Mouse (Mus musculus) left cerebral cortex, postnatal 36 days (tissue): ENCODE measurements around the gene Smim17. TPM values are rescaled to one million over a fixed set of nuclear protein-coding genes. Genes with fewer than 3 reads are reported as not detected.
"Not testable (repeated sequence)": the region's sequence is repeated elsewhere in the genome, so short reads cannot be mapped to it uniquely, and the experiment has no call there.

Experiments
- DNase-seq, 2 experiments: peaks; one replicate each; pipeline ENCODE4 v3.0.0; 2021 to 2022; ENCODE audit warnings: low spot score in 2 of 2, mixed read lengths in 1 of 2
- intact Hi-C: fragments of 180-260 bp; cut with DNase I; formaldehyde crosslinking; loops from one replicate; pipeline ENCODE4 v1.15.1; 2025
- total RNA-seq, 2 experiments: library from RNA; stranded (reverse); gene quantifications; 2 replicates each; pipeline ENCODE4 v1.2.3; 2021

The Smim17 gene
- total RNA-seq, 2 experiments from 2014 or later, result 13.5 to 14.7 TPM

DNA sequence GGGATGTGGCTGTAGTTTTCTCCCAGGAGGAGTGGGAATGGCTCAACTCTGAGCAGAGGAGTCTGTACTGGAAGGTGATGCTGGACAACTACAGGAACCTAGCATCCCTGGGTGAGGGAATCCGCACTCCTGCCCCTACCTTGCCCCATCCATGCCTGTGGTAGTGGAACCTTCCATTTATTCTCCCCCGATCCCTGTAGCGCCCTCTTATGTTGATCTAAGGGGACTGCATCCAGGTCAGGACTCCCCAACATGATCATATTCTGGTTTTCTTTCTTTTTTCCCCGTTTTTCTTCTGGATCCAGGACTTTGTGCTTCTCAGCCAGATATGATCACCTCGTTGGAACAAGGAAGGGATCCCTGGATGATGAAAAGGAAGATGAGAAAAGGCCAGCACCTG is 9.1 kb upstream of the Smim17 start:
- no peak for DNase-seq
- intact Hi-C loops, result no loop called here

DNA sequence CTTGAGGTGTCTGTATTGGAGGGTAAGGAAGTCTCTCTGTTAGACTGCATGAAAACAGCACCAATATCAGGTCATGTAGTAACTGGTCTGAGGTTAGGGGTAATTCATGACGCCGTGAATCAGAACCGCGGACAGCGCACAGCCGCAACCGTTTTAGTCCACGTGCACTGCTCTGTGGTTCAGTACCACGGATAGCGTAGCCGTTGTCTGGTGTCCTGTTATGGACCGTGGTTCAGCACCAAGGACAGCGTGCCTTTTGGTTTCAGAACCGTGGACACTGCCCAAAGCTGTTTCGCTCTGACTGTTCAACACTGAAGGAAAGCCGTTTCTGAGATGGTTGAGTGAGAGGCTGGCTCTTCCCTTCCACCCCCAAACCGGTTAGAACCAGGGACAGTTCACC is 11.5 kb downstream of the Smim17 start, which contains the start of gene Gm20715:
Gene Gm20715, plus strand, starts transcription at position 235 of the 400 bp plus-strand sequence.
- peak; percentile 49 to 73 for DNase-seq
- intact Hi-C loops, result no loop called here

DNA sequence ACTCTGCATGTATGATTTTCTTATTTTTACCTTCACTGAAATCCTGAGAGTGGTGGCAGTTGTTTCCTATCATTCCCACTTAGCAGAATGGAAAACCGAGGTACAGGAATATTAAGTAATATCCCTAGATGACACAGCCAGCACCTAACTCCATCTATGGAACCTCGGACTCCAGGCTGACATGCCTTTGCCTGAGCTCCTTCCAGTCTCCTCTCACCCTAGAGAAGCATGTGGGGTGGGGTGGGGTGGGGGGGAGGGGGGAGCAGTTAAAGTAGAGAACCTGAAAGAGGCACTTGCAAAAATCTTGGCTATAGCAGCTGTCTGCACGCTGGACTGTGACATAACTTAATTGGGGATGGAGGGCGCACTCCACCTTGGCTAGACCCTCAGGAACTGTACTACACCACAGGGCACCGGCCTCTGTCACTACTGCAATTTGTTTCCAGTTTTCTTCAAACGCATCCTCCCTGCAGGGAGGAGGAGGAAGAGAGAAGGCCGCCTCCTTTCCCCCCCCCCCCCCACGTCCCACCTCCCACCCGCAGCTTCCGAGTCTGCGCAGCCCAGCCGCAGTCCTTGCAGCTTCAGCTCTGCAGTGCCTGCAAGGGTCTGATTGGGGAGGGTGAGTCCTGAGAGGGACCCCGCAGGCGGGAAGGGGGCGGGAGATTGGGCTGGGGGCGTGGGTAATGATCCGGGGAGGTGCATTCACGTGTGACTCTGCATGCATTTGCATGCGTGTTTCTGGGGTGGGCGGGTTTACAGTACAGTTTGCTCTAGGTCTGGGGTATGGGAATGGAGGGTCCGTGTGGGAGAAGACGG is 16.3 kb downstream of the Smim17 start:
- intact Hi-C loops, result loop anchor here (2.0 kb wide), 1 partner anchor 36 kb away; no protein-coding TSS in a partner anchor
- DNase-seq, result peak; percentile 28 to 34

DNA sequence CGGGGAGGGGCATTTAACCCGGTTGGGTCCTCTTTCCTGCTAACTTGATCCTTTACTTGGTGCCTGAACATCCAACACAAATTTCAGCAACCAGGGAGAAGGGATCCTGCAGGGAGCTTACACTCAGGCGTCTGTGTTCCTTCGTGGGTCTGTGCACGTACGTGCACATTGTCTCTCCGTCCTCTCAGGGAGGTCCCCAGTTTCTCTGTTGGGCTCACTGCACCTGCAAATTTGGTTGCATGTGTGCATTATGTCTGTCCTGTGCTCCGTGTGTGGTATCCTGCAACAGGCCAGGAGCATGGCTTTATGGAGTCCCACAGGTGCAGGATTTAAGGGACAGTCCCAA is 16.9 kb downstream of the Smim17 start:
- no peak for DNase-seq
- intact Hi-C loops, result loop anchor here (2.0 kb wide), 1 partner anchor 37 kb away; no protein-coding TSS in a partner anchor

DNA sequence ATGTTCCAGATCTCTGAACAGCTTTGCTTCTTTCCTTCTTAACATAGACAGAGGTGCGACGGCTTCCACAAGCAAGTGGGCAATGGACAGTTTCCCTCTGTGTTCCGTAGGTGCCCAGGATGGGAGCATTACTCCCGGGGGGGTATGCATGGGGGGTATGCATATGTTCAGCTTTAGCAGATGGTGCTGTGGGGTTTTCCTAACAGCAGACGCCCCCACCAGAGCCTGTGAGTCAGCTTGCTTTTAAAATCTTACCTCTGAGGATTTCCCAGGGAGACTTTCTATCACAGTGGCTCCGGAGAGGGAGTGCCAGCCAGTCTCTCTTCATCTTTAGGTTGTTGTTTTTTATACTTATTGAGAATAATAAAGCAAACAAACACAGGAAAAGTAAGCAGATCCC is 21.4 kb downstream of the Smim17 start:
- peak; percentile 43 to 49 for DNase-seq
- intact Hi-C loops, result loop anchor here (10.0 kb wide), 1 partner anchor 875 kb away; no protein-coding TSS in a partner anchor

DNA sequence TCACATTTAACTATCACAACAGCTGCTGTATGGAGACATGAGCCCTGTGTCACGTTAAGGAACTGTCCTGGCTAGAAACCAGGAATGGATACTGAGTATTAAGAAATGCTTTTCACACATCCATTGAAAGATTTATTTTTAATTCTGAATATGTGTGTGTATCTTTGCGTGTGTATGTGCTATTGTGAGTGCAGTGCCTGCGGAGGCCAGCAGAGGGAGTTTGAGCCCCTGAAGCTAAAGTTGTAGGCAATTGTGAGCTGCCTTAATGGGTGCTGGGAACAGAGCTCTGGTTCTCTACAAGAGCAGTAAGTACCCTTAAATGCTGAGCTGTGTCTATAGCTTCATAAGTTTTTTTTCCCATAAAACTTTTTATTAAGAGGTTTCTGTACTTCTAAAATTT is 30.9 kb downstream of the Smim17 start:
- DNase-seq, result no peak
- intact Hi-C loops, result loop anchor here (10.0 kb wide), 1 partner anchor 865 kb away; no protein-coding TSS in a partner anchor

DNA sequence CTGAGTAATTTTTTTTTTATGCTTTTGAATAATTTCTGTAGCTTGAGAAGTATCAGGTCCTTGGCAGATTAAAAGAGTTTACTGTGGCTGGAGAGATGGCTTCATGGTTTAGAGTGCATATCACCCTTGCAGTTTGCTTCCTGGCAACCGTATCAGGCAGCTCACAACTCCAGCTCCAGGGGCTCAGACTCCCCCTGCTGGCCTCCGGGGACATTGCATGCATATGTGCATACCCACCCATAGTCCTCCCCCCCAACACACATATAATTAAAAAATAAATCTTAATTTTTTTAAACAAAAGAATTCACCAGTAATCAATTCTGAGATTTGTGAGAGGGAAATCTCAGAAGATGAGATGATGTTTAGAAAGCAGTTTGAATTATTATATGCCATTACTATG is 31.8 kb downstream of the Smim17 start:
- intact Hi-C loops, result loop anchor here (5.0 kb wide), 1 partner anchor 68 kb away; the partner anchor contains the start of gene Zfp78
- DNase-seq, result no peak

DNA sequence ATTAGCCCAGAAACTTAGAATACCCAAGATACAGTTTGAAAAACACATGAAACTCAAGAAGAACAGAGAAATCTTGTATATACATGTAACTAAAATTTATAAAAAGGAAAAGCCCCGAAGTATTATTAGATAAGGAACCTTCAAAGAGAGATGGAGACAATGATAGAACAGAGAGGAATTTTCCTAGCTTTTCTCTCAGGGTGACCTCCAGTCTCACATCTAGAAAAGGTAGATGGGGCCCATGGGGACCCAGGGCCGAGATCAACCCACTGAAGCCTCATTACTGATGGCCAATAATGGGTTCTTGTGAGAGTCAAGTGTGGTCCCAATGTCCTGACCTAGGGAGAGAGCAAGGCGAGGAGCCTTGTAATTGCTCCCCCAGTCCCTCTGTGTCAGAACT is 39.9 kb downstream of the Smim17 start, which contains the start of gene Olfr1344:
Gene Olfr1344, plus strand, starts transcription at position 301 of the 400 bp plus-strand sequence.
- intact Hi-C loops, result loop anchor here (5.0 kb wide), 1 partner anchor 479 kb away; no protein-coding TSS in a partner anchor
- DNase-seq, result no peak

DNA sequence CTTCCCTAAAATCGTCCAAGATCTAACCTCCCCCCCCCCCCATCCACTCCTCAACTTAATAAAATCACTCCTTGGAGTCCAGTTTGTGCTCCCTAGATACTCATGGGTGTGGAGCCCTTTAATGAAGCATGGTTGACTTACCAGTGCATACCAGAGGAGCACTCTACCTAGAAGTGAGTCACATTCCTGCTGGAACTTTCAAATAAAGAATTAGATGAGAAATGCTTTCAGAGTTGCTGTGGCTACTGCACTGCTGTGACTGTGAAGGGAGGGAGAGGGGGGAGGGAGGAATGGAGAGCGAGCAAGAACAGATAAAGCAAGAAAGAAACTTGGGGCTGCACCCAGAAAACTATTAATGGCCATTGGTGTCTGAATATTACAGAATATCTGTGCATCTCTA is 42.7 kb downstream of the Smim17 start:
- intact Hi-C loops, result no loop called here
- DNase-seq, result no peak

DNA sequence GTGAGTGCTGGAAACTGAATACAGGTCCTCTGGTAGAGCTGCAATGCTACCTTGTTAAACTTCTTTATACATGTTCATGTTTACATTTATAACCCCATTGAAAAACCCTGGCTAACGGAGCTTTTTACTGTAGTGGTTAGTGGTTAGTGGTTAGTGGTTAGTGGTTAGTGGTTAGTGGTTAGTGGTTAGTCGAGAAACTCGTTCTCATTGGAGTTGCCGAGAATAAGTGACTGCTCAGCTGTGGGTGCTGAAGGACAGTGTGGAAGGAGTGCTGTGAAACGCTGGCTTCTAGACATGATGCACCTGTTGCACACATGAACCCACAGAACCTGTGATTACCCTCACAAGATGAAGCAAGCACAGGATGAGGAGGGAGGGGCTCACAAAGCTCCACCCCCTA is 49.3 kb downstream of the Smim17 start:
- intact Hi-C loops, result no loop called here
- no peak for DNase-seq

DNA sequence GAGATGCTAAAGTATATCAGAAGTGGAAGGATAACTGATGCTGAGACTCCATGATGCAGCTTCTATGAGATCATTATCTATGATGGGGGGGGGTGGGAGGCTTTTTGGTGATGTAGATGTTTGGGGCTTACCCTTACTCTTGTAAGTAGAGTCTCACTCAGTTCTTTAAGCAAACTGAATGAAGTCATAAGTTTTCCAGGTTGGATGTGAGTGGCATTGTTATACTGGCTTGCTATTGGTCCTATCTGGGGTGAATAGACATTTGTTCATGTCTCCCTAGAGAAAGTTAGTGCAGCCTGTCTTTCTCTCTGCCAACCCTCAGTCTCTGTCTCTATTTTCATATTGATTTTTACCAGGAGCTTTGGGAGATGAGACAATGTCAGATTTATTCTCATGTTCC is 57.4 kb downstream of the Smim17 start, which contains the start of gene Olfr1336:
Gene Olfr1336, plus strand, starts transcription at position 301 of the 400 bp plus-strand sequence.
- intact Hi-C loops, result no loop called here
- DNase-seq, result no peak

DNA sequence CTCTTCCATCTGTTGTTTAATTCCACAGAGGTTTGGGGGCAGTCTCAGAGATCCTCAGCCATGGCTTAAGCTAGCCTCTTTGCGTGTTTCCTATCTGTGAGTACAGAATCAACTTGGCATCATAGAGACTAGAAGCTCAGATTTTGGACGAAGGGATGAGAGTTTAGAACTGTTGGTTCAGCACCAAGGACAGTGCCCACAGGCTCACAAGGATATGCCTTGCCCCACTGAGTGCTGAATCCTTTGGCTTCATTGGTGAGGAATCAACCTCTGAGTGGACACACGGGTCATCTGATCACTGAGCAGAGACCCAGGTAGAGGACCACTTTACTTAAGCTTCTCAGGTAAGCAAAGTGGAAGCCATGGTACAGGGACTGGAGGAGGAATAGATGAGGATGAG is 57.9 kb downstream of the Smim17 start:
- intact Hi-C loops, result no loop called here
- DNase-seq, result no peak

DNA sequence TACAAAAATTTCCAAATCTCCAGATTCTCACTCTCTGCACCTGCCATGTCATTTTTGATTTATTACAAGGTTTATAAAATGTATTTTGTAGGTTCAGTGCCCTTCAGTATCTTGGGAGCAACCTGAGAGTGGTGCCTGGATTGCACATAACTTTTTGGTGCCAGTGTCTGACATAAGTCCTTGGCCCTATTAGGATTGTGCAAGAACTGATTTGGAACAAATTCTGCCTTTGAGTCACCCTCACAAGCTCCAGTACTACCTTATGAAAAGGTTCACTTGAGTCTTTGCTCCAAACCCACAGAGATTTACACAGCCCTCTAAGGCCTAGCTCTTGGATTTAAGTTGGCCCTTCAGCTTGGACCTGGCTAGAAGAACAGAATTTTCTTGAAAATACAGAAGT is 68.4 kb downstream of the Smim17 start, which contains the start of gene Olfr1346:
Gene Olfr1346, plus strand, starts transcription at position 151 of the 400 bp plus-strand sequence.
- DNase-seq, result no peak
- intact Hi-C loops, result no loop called here

DNA sequence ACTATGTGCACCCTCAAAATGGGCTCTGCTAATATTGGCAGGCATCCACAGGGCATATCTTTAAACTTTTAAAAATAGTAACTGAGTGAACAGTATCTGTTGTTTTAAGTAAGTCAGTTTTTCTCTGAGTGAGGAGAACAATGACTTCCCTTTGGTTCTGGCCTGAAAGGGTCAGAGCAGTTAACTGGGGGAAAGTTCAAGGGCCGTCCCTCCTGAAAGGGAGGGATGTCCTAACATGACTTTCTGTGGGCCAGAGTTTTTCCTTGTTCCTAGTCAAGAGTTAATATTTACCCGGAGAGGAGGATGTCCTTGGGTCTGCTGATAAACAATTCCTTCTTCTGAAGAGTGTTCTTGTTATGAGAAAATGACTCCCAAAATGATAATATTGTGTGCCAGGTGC is 79.1 kb downstream of the Smim17 start:
- DNase-seq, intact Hi-C loops: not testable (repeated sequence)

Other genes with a start within 250 kb of the Smim17 start
- 10 to 100 TPM; 26.1 to 29.0 TPM for gene Zfp787, start 242.7 kb upstream of the Smim17 start, total RNA-seq
- 10 to 100 TPM; 59.9 to 62.9 TPM for gene Zfp444, start 226.5 kb upstream of the Smim17 start, total RNA-seq
- gene Galp, start 201.6 kb upstream of the Smim17 start, total RNA-seq, result not detected
- gene Zscan5b, start 176.4 kb upstream of the Smim17 start, total RNA-seq, result not detected
- not detected for gene Epp13, start 146.0 kb upstream of the Smim17 start, total RNA-seq
- 10 to 100 TPM; 10.4 to 11.1 TPM for gene Zfp667, start 112.1 kb upstream of the Smim17 start, total RNA-seq
- gene Zfp583, start 67.4 kb upstream of the Smim17 start, total RNA-seq, result 10 to 100 TPM in 1 of 2 experiments, 1 to 10 TPM in 1; 9.0 to 11.2 TPM
- 1 to 10 TPM; 5.4 to 7.8 TPM for gene Gm3854, start 55.0 kb upstream of the Smim17 start, total RNA-seq
- gene Zfp78, start 35.4 kb upstream of the Smim17 start, total RNA-seq, result 1 to 10 TPM; 4.4 to 4.6 TPM
- 1 to 10 TPM; 4.3 to 8.2 TPM for gene Zfp28, start 15.4 kb upstream of the Smim17 start, total RNA-seq
- under 1 TPM; 0.12 to 0.18 TPM for gene Gm20715, start 11.6 kb downstream of the Smim17 start, total RNA-seq
- gene Olfr1344, start 40.0 kb downstream of the Smim17 start, total RNA-seq, result 1 to 10 TPM; 1.0 to 1.2 TPM
- gene Olfr1336, start 57.5 kb downstream of the Smim17 start, total RNA-seq, result under 1 TPM; 0.05 to 0.14 TPM
- not detected for gene Olfr1346, start 68.4 kb downstream of the Smim17 start, total RNA-seq
- not detected for gene Olfr5, start 88.2 kb downstream of the Smim17 start, total RNA-seq
- gene Olfr1347, start 101.0 kb downstream of the Smim17 start, total RNA-seq, result not detected
- gene Olfr1348, start 110.0 kb downstream of the Smim17 start, total RNA-seq, result not detected
- not detected for gene Olfr1349, start 124.2 kb downstream of the Smim17 start, total RNA-seq
- gene Olfr1350, start 166.1 kb downstream of the Smim17 start, total RNA-seq, result not detected